Mouse (Mus musculus) fat pad, adult 2 months (tissue): ENCODE measurements around the gene Dtd2.

Experiments
- DNase-seq: peaks from one replicate; pipeline ENCODE4 v3.0.0-alpha.2; 2011; ENCODE audit warnings: low read depth, low spot score; ENCODE audit errors: extremely low read depth

Dtd2 gene

DNA sequence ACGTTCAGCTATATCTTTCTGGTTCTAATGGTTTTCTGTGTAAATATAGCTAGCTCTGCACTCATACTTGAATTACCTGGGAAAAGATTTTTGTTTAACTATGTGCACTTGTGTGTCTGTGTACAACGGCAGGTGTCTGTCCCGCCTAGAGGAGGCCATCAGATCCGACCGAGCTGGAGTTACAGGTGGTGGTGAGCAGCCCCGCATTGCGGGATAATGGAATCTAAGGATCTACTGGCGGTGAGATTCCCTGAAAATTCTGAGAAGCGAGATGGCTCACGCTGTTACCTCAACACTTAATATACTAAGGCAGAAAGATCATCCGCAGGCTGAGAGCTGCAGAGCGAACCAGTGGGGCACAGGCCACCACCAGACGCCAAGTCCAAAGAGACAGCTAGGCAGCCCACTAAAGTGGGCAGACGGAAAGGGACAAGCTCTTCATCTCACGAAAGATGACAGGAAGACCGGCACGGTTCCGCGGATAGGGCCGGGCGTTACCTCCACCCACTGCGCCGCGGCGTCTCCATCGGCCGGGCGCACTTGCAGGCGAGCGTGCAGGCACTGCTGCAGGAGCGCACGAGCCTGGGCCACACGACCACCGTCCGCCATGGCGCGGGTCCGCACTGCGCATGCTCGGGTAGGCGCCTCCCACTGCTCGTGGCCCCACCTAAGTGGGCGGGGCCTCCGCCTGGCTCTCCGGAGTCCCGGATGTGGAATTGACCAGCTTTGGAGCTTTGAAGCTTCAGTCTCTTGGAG is at the start of gene Dtd2:
TSS of gene Dtd2 (minus strand) at position 625 of the 756 bp plus-strand sequence.
- no peak for DNase-seq

DNA sequence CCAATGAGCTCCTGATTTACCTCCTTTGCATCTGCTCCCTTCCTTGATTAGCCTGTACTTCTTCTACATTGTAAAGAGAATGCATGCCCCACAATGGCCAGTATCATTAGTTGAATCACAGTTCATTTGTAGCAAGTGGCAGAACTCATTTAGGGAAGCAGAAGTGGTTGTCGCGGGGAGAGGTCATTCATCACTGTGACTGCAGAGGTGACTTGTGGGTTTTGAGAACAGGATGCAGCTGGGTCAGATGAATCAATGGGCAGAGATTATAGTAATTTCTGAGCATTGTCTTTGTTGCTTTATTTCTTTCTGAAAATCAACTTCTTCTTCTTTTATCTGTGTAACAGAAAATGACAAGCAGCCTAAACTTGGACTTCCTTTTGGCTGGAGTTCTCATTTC is 43.0 kb upstream of the Dtd2 start:
- no peak for DNase-seq

DNA sequence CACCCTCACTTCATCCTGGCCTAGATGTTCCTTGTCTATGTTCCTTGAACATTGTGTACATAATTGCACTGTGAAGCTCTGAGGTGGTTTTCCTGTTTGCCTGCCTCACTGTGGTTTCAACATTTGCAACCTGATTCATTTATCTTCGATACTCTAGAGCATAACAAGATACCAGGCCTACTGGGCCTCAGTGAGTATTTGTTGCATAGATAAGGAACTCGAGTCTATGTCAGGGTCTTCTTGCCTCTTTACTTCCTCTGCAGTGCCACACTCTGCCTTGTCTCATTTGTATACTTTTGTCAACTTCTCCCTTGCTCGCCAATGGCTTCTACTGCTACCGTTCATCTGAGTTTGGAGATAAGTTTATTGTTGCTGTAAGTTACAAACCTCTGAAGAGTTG is 40.1 kb upstream of the Dtd2 start:
- no peak for DNase-seq

DNA sequence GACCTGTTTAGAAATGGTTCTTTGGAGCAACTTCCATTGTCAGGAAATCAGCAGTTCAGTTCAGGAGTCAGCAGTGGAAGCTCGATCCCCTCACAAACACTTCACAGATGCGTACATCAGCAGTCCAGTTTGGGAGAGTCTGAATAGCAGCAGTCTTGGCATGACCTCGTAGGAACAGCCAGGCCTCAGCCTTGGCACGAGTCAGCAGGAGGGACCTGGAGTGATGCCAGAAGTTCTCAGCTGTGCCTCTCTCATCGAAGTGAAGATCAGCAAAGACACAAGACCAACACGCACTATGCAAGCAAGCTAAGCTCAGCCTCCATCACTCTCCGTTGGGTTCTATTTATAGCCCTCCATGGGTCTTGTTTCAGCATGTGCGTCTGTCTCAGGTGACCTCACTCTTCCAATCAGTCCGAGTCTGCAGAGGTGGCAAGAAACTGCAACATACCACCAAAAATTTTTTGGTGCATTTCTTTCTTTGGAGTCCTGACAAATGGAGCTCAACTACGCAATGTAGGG is 36.6 kb upstream of the Dtd2 start:
- DNase-seq, result no peak

DNA sequence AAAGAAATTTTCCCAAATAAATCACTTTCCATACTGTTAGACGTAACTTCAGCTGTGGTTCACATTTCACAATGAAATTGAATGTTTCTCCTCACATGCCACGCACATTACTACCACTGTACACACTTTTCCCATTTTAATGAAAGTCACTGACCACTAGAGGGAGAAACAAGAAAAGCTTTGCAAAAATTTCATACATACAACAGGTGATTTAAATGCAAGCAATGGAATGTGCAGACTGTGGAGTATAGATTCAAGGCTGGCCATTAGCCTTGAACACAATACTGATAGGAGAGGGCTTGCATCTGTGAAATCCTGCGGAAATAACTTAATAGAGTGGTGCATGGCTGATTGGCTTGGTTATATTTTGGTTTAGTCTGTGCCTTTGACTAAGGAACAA is 32.1 kb upstream of the Dtd2 start:
- DNase-seq, result no peak

DNA sequence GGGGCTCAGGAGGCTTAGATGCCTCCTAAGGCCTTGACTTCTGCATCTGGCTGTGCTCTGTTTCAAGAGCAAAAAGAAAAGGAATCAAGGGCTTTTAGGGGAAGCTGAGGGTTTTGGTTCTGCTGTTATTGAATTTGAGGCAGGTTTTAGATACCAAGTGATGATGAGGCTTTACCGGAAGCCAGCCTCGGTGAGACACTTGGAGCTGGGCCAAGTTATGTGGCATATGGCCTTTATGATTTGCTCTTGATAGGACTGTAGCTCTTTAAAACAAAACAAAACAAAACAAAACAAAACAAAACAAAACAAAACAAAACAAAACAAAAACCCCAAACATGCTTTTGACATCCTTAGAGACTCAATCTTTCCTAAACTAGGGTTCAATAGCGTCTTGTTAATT is 28.7 kb upstream of the Dtd2 start:
- DNase-seq, result no peak

DNA sequence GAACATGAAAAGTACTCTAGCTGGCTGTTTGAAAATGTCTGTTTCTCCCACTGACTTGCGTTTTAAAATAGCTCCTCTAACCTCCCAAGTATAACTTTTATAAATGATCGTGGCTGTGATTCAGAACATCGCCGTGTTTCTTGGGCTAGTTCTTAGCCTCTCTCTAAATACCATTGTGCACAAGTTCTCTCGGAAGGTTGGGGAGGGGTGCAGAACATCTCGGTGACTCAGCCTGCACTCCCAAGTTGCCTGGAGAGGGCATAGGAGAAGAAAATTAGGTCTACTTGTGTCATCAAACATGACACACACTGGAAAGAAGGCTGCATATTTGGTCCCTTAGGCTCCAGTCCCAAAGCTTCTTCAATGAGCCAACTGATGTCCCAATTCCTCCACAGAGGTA is 26.0 kb upstream of the Dtd2 start:
- no peak for DNase-seq

DNA sequence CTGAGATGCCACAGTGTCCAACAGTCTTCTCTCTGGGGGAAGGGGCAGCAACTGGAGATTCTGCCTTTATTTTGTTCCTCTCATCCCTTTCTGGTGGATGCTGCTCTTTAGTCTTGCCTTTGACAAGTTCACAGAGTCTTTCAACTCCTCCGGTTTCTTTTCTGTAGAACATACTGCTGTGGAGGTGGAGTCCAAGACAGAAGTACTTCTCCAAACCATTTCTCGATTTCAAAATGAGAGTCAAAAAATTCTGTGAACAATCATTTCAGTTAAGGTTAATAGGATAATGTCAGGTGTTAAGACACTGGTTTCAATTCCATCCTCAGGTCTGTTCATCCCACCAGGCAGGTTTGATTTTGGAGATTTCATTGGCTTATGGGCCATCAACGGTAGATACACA is 21.7 kb upstream of the Dtd2 start, which contains the start of gene Gpr33:
TSS of gene Gpr33 (minus strand) at position 101 of the 400 bp plus-strand sequence.
- DNase-seq, result no peak

DNA sequence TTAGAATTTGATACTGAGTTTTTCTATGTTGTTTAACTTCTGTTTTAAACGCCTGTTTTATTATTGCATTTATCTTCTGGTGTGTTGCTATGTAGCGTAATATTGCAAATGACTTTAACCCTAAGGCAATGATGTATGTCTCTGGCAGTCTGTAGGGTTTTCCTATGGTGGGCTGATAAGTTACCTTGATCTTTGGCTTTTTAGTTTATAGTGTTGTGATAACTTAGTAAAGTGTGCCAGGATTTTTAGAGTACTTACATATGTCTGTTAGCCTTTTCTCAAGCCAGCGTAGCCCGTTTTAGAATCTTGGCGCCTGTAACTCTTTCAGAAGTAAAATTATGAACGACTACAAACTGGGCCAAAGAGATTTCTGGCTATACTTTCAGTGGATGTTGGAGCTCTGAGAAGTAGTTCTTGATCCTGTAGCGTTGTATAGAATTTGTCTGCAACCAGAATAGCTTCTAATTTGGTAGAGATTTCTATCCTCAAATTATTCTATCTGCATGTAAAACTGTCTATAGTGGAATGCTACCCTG is 8.3 kb upstream of the Dtd2 start:
- no peak for DNase-seq

DNA sequence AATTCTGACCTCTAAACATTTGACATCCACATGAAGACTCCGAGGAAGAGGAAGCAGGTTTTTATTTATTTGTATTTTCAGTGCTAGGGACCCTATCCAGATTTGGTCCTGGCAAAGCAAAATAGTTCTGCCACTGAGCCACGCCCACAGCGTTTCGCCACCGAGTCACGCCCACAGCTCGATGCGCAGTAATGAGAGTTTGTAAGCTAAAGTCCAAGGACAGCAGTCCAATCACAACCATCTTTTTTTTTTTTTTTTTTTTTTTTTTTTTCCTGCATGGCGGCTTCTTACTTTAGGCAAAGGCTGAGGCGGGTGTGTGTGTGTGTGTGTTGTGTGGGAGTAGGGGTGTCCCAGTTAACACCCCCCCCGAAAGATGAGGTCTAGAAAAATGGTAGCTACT is 7.7 kb upstream of the Dtd2 start:
- DNase-seq, result no peak

DNA sequence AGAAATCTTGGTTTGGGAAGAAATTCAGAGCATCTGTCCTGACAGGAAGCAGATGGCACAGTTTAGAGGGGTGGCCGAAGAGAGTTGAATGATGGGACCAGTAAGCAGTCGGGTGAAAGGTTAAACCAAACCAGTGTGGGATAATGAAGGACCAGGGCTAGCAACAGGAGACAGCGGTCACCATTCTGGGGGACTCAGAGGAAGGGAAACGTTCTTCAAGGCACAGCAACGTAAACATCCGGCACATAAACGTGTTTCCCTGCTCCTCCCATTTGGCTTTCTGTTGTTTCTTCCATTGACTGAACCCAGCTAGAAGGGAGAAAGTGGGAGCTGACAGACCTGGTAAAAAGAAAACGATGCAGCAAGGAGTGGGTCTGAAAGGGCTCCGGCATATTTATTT is 7.0 kb upstream of the Dtd2 start:
- DNase-seq, result no peak

DNA sequence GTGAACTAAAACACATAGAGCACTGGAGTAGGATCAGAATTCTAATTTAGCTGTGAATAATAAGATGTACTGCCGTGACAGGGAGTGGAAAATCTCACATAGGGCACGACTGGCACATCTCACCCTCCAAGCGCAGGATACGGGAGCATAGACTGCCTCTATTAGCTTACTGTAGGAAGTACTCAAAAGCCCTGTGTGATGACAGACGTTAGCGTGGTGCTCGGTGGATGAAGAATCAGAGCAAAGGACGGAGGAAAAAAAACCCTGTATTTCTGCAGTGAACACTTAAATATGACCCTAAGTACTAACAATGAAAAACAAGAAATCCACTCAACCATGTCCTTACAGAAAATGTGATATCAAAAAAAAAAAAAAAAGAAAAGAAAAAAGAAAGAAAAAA is 5.9 kb upstream of the Dtd2 start:
- no peak for DNase-seq

DNA sequence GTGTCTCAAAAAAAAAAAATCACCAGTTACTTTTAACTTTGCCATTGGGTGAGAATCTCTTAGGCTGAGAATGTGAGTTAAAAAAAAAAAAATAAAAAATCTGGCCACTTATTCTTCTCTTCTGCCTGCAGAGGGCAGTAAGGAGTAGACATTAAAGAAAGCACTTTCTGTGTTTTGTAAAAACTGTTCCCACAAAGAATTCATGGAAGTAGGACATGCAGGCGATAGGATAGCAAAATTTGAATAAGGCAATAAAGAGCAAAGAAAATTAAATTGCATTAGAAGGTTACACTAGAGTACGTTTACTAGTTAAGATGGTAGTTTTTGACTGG is 4.3 kb upstream of the Dtd2 start:
- no peak for DNase-seq

DNA sequence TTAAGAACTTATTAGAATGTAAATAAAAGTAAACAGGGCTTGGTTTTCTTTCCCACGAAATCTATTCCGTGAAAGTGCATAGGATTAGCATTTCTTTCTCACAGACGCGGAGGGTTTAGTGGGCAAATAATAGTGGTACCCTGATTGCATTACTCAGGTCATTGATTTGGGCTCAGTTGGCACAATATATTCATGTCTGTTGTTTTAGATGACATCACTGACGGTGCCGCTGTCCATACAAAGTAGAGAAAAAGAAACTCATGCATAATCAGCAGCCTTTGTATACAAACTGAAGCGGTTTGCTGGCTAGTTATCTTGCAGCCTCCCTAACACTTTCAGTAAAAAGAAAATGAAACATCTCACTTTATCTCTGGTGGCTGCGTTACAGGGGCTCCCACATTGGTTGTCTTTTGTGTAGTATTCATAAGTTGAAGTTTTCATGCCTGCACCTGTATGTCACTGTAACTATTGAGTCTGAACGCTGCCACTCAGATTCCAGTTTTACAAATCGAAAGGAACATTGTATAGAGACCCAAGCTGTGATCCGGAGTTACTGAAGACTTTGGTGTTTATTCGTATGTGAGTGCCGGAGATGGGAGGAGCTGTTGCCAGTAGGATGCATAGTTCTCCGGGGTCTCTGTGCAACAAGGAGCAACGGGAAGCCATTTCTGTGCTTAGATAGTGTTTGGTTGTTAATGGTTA is 3.8 kb upstream of the Dtd2 start:
- DNase-seq, result no peak

DNA sequence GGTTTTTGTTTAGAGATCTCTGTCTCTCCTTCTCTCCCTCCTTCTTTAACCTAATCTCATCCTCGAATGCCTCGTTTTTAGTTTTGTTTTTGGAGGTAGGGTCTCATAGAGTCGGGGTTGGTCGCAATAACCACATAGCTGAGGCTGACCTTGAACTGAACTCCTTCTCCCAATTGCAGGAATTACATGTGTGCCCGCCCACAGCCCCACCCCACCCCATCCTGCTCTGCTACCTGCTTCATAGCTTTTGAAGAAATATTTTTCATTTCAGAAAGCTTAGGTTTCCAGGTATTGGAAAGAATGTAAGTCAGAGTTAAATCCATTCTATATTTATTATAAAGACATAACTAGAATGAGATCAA is 313 bp upstream of the Dtd2 start:
- DNase-seq, result no peak

DNA sequence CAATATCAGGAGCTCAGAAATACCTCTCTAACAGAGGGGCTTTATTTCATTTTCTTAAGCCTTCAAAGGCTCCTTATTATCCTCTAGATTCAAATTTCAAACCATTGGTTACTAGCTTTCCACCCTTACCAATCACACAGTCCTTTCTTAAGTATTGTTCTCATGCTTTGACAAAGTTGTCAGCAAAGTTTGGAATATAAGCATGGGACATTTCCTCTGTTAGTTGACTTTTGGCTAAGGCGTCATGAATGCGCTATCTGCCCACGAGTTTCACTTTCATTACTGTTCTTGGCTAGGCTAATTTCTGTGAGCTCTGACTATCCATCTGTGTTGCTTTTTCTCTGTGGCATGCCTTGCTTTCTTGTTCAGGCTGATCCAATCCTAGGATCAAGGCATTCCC is 3.6 kb downstream of the Dtd2 start:
- DNase-seq, result no peak

DNA sequence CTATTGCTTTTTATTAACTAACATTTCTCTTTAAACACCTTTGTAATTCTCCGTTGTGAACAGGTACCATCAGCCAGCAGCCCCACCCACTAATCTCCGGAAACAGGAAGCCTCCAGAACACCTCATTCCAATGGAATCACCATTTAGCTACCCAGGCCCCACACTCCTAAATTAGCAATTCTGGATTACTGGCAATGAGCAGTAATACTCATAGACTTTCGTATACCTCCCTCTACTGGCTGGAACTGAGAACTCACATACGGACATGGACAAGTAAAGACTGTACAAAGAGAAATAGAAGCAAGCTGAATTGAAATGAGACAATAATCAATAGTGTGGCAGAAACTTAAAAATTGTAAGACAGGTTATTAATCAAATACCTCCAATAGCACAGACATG is 4.8 kb downstream of the Dtd2 start:
- DNase-seq, result no peak

DNA sequence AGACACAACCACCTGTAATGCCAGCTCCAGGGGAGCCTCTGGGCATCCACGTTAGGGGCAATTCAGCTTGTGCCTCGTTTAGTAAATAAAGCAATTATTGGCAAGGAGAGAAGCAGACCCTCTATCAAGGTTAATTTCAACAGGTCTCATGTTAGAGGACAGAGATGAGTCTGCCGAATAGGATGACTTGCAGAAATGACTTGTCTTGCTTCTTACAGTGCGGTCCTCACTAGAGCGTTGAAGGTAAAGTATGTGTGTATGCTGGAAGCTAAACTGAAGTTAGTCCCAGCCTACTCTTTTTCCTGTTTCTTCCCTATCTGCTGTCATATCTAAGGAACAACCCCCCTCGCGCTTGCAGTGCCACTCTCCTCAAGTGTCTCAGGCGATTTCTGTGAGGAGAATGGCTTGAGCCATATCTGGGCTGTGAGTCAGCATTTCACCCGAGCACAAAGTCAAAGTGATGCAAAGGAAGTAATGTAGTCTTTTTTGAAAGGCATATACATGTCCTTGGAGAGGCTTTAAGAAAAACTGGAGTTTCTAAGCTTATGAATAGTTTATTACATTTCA is 7.9 kb downstream of the Dtd2 start:
- no peak for DNase-seq

DNA sequence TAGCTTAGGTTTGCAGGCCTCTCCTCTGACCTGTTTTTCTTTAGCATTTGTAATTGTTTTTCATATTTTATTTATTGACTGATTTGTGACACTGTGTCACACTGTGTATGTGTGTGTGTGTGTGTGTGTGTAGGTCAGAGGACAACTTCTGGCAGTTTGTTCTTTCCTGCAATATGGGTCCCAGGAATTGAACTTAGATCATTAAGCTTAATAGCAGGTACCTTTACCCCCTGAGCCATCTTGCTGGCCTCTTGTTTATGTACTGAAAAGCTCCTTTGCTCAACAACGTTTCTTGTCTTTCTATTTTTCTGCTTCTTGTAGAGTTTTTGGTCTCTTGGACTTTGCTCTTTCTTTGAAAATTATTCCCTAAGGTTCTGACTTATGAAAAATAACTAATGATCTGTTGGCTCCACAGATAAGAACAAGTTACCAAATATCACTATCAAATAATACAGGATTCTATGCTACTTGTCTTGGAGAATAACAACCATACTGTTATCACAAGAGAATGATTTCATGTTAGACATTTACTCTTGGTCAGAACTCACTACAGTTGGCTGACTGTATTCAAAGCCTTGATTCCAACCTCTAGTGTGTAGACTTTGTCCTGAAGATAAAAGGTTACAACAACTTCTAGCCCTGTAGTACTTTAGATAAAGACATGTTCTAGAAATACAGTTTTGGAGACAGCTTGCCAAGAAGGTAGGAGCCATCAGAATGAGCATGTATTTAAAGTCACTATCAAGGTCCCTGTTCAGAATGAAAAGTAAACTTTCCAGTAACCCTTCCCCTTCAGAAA is 10.4 kb downstream of the Dtd2 start:
- no peak for DNase-seq

DNA sequence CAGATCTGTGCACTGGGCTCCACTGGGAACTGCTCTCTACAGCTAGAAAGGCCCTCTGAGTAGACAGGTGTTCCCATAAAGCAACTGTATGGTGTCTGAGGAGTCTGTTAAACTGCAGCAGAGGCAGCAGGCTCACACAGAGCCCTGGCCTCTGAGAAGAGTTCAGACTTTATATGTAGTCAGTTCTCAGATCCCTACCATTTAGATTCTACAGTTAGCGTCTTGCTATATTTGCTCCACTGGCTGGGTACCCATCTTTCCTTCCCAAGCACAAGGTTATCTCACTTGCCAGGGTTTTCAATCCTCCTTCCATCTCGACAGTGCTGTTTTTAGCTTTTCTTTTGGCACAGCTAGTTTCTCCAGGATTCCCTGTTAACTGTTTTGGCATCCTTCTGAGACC is 15.7 kb downstream of the Dtd2 start:
- no peak for DNase-seq

DNA sequence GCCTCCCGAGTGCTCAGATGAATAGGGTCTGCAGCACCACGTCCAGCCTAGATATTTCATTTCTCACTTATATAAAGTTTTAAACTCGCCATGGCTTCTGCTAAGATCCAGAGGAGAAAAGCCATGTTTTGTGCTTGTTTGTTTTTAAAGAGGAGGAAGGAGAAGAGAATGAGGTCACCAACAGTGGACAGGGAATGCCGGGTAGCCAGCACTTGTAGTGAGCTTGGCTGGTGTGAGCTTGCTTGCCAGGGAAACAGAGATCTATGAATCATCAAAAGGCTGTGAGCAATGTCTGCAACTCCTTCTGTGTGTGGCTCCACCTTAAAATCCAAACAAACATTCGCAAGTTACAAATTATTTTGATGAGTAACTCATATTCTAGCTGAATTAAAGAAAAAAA is 17.8 kb downstream of the Dtd2 start:
- no peak for DNase-seq
